Mouse (Mus musculus): Measurements from ENCODE around the gene Cyp27b1.

DNA sequence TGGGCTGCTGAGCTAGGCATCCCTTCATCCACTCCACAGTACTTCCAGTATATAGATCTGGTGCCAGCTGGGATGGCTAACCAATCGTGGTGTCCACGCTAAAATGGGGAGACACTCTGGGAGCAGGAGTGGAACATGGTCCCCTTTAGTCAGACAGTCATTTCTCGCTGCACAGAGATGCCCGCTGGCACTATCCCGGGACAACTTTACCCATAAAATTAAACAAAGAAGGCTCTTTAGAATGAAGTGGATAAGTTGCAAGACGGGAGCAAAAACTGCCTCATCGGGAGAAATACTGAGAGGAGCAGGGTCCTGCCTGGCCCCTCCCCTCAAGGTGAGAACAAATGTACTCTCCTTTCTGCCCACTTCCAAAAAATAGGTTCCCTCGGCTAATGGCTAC lies 10.7 kb downstream of the Cyp27b1 start:
- TF ChIP-seq GATA1 (IDR thresholded peaks at IDR 0.05; ENCODE audit: borderline replicate concordance, low read length), result no peak
- no peak for TF ChIP-seq FLI1 (IDR thresholded peaks at IDR 0.05; ENCODE audit: low read length)

Data from megakaryocyte, embryonic 14.5 days (primary cell).